20 mouse cellular contexts compared by ENCODE assay signal in genomic region chr9:42260481-42260880, GRCm38 (mm10).
"Had no signal": no experiment of that assay in that cellular context is flagged by ENCODE, and none has a peak within 500 bp of the region (broad histone marks: within the 10 kb centered on the region; RNA-seq: fewer than 3 reads in every experiment).

No protein-coding gene starts in this region.

- ATAC-seq: midbrain, embryonic 16.5 days had no signal

- H3K9me3 ChIP-seq: liver, embryonic 15.5 days; neural tube, embryonic 13.5 days; neural tube, embryonic 15.5 days; stomach, embryonic 15.5 days had no signal

- H3K4me3 ChIP-seq: liver, embryonic 15.5 days; myocyte; neural tube, embryonic 13.5 days; neural tube, embryonic 15.5 days; stomach, embryonic 15.5 days had no signal

- H3K27ac ChIP-seq: liver, embryonic 15.5 days; neural tube, embryonic 13.5 days; neural tube, embryonic 15.5 days; stomach, embryonic 15.5 days; stomach, postnatal 0 days had no signal

- H3K4me2 ChIP-seq: liver, embryonic 15.5 days; lung, embryonic 14.5 days; midbrain, embryonic 11.5 days; neural tube, embryonic 13.5 days; neural tube, embryonic 15.5 days; stomach, embryonic 15.5 days had no signal

- H3K9ac ChIP-seq: liver, embryonic 15.5 days; lung, embryonic 14.5 days; neural tube, embryonic 13.5 days; neural tube, embryonic 15.5 days; stomach, embryonic 15.5 days had no signal

- H3K27me3 ChIP-seq: liver, embryonic 15.5 days; neural tube, embryonic 13.5 days; neural tube, embryonic 15.5 days; stomach, embryonic 15.5 days had no signal

- DNase-seq: lung, adult 18-20 months; lung, embryonic 14.5 days; lung, postnatal 10 days; lung, postnatal 4 days; midbrain, embryonic 14.5 days; retina, postnatal 1 day; right cerebral cortex, adult 18-20 months; right cerebral cortex, postnatal 25 days; right cerebral cortex, postnatal 4 days; thymus, adult 2 months; thymus, postnatal 25 days; thymus, postnatal 4 days had no signal
